Mouse (Mus musculus) hindbrain, embryonic 14.5 days (tissue): ENCODE results near the gene Fam155a. TPM values are rescaled to one million over a fixed set of nuclear protein-coding genes. Genes with fewer than 3 reads are reported as not detected.

Experiments used
- ATAC-seq: fragments of 200-750 bp; cut with Nextera tagmentation; 2 replicates; pipeline ENCODE4 v1.8.0; 2017; ENCODE audit warnings: moderate number of reproducible peaks, mild to moderate bottlenecking, moderate TSS enrichment, moderate library complexity; ENCODE audit not compliant: low FRiP score
- DNase-seq: peaks from one replicate; pipeline ENCODE4 v3.0.0-alpha.2; 2015; ENCODE audit warnings: low spot score
- H3K27ac ChIP-seq: fragments of 300-500 bp; sonication (generic); 2 replicates; pipeline ENCODE4 v1.5.1; 2014; ENCODE audit warnings: mild to moderate bottlenecking, moderate library complexity
- H3K27me3 ChIP-seq: fragments of 300-500 bp; sonication (generic); 2 replicates; pipeline ENCODE4 v1.6.1; 2014; ENCODE audit warnings: mild to moderate bottlenecking, low read length, mixed read lengths; ENCODE audit not compliant: control insufficient read depth, insufficient read depth
- H3K36me3 ChIP-seq: fragments of 300-500 bp; sonication (generic); replicated peaks from 2 replicates; pipeline ENCODE4 v1.6.1; 2014; ENCODE audit not compliant: control insufficient read depth, insufficient read depth
- H3K4me1 ChIP-seq: fragments of 300-500 bp; sonication (generic); replicated peaks from 2 replicates; pipeline ENCODE4 v1.6.1; 2014; ENCODE audit warnings: antibody characterized with exemption, low read length, mixed read lengths; ENCODE audit not compliant: control insufficient read depth, insufficient read depth
- H3K4me2 ChIP-seq: fragments of 300-500 bp; sonication (generic); replicated peaks from 2 replicates; pipeline ENCODE4 v1.6.1; 2014; ENCODE audit warnings: mild to moderate bottlenecking, moderate library complexity
- H3K4me3 ChIP-seq: fragments of 300-500 bp; sonication (generic); replicated peaks from 2 replicates; pipeline ENCODE4 v1.5.1; 2014; ENCODE audit warnings: mild to moderate bottlenecking, low read length
- H3K9ac ChIP-seq: fragments of 300-500 bp; sonication (generic); 2 replicates; pipeline ENCODE4 v1.6.1; 2014
- H3K9me3 ChIP-seq: fragments of 300-500 bp; sonication (generic); 2 replicates; pipeline ENCODE4 v1.6.1; 2016; ENCODE audit warnings: low read length; ENCODE audit not compliant: control insufficient read depth
- WGBS: fragments of 180-500 bp; shearing (Covaris S2); extraction: QIAGEN DNeasy Blood & Tissue Kit; methylation state at CpG from one replicate; pipeline ENCODE4 v1.1.7; 2014; 5-methylcytosine and 5-hydroxymethylcytosine counted together
- polyA plus RNA-seq: library from polyadenylated mRNA; unstranded; fragments of >200 nt; fragmentation: Nextera tagmentation; extraction: Ambion mirVana; gene quantifications from 2 replicates; pipeline ENCODE4 v1.2.1, GENCODE M21; 2014

Gene Fam155a
- polyA plus RNA-seq, 1 experiment from 2014 or later = 28.7 TPM

- Histone ChIP-seq H3K27me3 (no peaks in the 10 kb centered on the region), H3K9ac (no peak overlapping the region), H3K27ac (no peak overlapping the region), H3K36me3 (no peaks in the 10 kb centered on the region), H3K4me1 (0 out of 2 replicates have a peak, but pooled peaks cover 13% of the 10 kb centered on the region), H3K4me2 (no peak overlapping the region), H3K9me3 (no peaks in the 10 kb centered on the region), H3K4me3 (no peak overlapping the region)
- no peak for ATAC-seq
- no peak for DNase-seq
- WGBS = 76% methylated on average over 1 of the region's 1 CpGs
Measured at GRCm38 (mm10) chr8:9365381-9365780, 405.6 kb downstream of the Fam155a start.

- peak; percentile 59; the same call in 1 of the 2 replicates for ATAC-seq
Measured at GRCm38 (mm10) chr8:9348523-9349135, 422.3 kb downstream of the Fam155a start.

GRCm38 (mm10) chr8:9347163-9347562 lies 423.8 kb downstream of the Fam155a start:
- Histone ChIP-seq H3K9me3 (no peaks in the 10 kb centered on the region), H3K27ac (no peak overlapping the region), H3K4me2 (no peak overlapping the region), H3K4me1 (peaks cover 8% of the 10 kb centered on the region; the same call in 1 of the 2 replicates), H3K4me3 (no peak overlapping the region), H3K36me3 (no peaks in the 10 kb centered on the region), H3K27me3 (no peaks in the 10 kb centered on the region), H3K9ac (no peak overlapping the region)
- 77% methylated on average over 4 of the region's 4 CpGs for WGBS
- no peak for ATAC-seq
- DNase-seq = no peak

More at GRCm38 (mm10) chr8:9348523-9349135, 422.3 kb downstream of the Fam155a start:
- 46% methylated on average over 7 of the region's 7 CpGs for WGBS
- Histone ChIP-seq H3K9me3 (no peaks in the 10 kb centered on the region), H3K27ac (no peak overlapping the region), H3K4me2 (no peak overlapping the region), H3K36me3 (no peaks in the 10 kb centered on the region), H3K9ac (no peak overlapping the region), H3K4me3 (no peak overlapping the region), H3K27me3 (no peaks in the 10 kb centered on the region), H3K4me1 (no peaks in the 10 kb centered on the region; the same call in 1 of the 2 replicates)
- DNase-seq = peak; percentile 70

GRCm38 (mm10) chr8:9344136-9344535 lies 426.8 kb downstream of the Fam155a start:
- WGBS = 75% methylated on average over 4 of the region's 4 CpGs
- Histone ChIP-seq H3K27ac (no peak overlapping the region), H3K4me2 (no peak overlapping the region), H3K9me3 (no peaks in the 10 kb centered on the region), H3K4me1 (peaks cover 8% of the 10 kb centered on the region; the same call in 1 of the 2 replicates), H3K4me3 (no peak overlapping the region), H3K27me3 (no peaks in the 10 kb centered on the region), H3K9ac (no peak overlapping the region), H3K36me3 (no peaks in the 10 kb centered on the region)
- no peak for DNase-seq
- no peak for ATAC-seq

GRCm38 (mm10) chr8:9342998-9343397 lies 428.0 kb downstream of the Fam155a start:
- no peaks in the 10 kb centered on the region for H3K9me3 ChIP-seq
- DNase-seq (no peak), ATAC-seq (no peak)
- no peaks in the 10 kb centered on the region for H3K36me3 ChIP-seq
- H3K4me1 ChIP-seq = peaks cover 8% of the 10 kb centered on the region; the same call in 1 of the 2 replicates
- 79% methylated on average over 9 of the region's 9 CpGs for WGBS
- H3K9ac ChIP-seq = no peak overlapping the region
- H3K27me3 ChIP-seq = no peaks in the 10 kb centered on the region
- no peak overlapping the region for H3K4me2 ChIP-seq
- no peak overlapping the region for H3K27ac ChIP-seq
- H3K4me3 ChIP-seq = no peak overlapping the region

- no peak overlapping the region for H3K27ac ChIP-seq
- H3K9me3 ChIP-seq = no peaks in the 10 kb centered on the region
- DNase-seq (no peak), ATAC-seq (no peak)
- H3K36me3 ChIP-seq = no peaks in the 10 kb centered on the region
- no peaks in the 10 kb centered on the region for H3K27me3 ChIP-seq
- WGBS = 72% methylated on average over 9 of the region's 9 CpGs
- no peak overlapping the region for H3K9ac ChIP-seq
- H3K4me2 ChIP-seq = no peak overlapping the region
- no peak overlapping the region for H3K4me3 ChIP-seq
- H3K4me1 ChIP-seq = peaks cover 8% of the 10 kb centered on the region; the same call in 1 of the 2 replicates
Measured at GRCm38 (mm10) chr8:9342593-9342992, 428.4 kb downstream of the Fam155a start.

- H3K4me3 ChIP-seq = no peak overlapping the region
- no peaks in the 10 kb centered on the region for H3K27me3 ChIP-seq
- no peak for ATAC-seq
- no peak overlapping the region for H3K27ac ChIP-seq
- no peak overlapping the region for H3K4me2 ChIP-seq
- no peak overlapping the region for H3K9ac ChIP-seq
- 88% methylated on average over 8 of the region's 8 CpGs for WGBS
- H3K4me1 ChIP-seq = peaks cover 15% of the 10 kb centered on the region; the same call in 1 of the 2 replicates
- DNase-seq = no peak
- no peaks in the 10 kb centered on the region for H3K9me3 ChIP-seq
- H3K36me3 ChIP-seq = no peaks in the 10 kb centered on the region
Measured at GRCm38 (mm10) chr8:9337905-9338304, 433.1 kb downstream of the Fam155a start.

GRCm38 (mm10) chr8:9335933-9336303 lies 435.0 kb downstream of the Fam155a start:
- Histone ChIP-seq H3K27ac (0 out of 2 replicates have a peak overlapping the region, but pooled peaks have one; percentile 3), H3K9me3 (no peaks in the 10 kb centered on the region), H3K36me3 (no peaks in the 10 kb centered on the region), H3K9ac (no peak overlapping the region), H3K4me1 (peaks cover 11% of the 10 kb centered on the region; the same call in 1 of the 2 replicates), H3K4me2 (no peak overlapping the region), H3K4me3 (no peak overlapping the region), H3K27me3 (no peaks in the 10 kb centered on the region)
- WGBS = 44% methylated on average over 6 of the region's 6 CpGs
- DNase-seq (no peak), ATAC-seq (no peak)

- Histone ChIP-seq H3K9ac (no peak overlapping the region), H3K27me3 (no peaks in the 10 kb centered on the region), H3K4me2 (no peak overlapping the region), H3K27ac (no peak overlapping the region), H3K9me3 (no peaks in the 10 kb centered on the region), H3K36me3 (no peaks in the 10 kb centered on the region), H3K4me3 (no peak overlapping the region), H3K4me1 (peaks cover 11% of the 10 kb centered on the region; the same call in 1 of the 2 replicates)
- ATAC-seq (peak; percentile 46; the same call in 1 of the 2 replicates), DNase-seq (no peak)
- 51% methylated on average over 10 of the region's 10 CpGs for WGBS
Measured at GRCm38 (mm10) chr8:9335285-9335932, 435.6 kb downstream of the Fam155a start.
